Mouse (Mus musculus) liver, adult 2 months (tissue): ENCODE measurements around the gene Avpr1b. TPM values are rescaled to one million over a fixed set of nuclear protein-coding genes. Genes with fewer than 3 reads are reported as not detected.
A peak's percentile ranks its signal among the peaks of the same experiment; 100 is the strongest.
"Not testable (repeated sequence)": the region's sequence is repeated elsewhere in the genome, so short reads cannot be mapped to it uniquely, and the experiment has no call there.

ENCODE experiments used
- DNase-seq: peaks from one replicate; pipeline ENCODE4 v3.0.0-alpha.2; 2011; ENCODE audit warnings: low read depth, low spot score; ENCODE audit errors: extremely low read depth
- H3K27ac ChIP-seq: fragments of 200-500 bp; replicated peaks from 2 replicates; pipeline ENCODE4 v1.5.1; 2012; ENCODE audit warnings: low read depth, mild to moderate bottlenecking, control low read depth, inconsistent platforms, low read length; ENCODE audit not compliant: insufficient read depth
- H3K27me3 ChIP-seq: fragments of 200-500 bp; 2 replicates; pipeline ENCODE4 v1.6.1; 2012; ENCODE audit warnings: mild to moderate bottlenecking, moderate library complexity, low read length, inconsistent platforms; ENCODE audit not compliant: control insufficient read depth, insufficient read depth
- H3K36me3 ChIP-seq: fragments of 200-500 bp; 2 replicates; pipeline ENCODE4 v1.6.1; 2012; ENCODE audit warnings: low read length, inconsistent platforms; ENCODE audit not compliant: control insufficient read depth, insufficient read depth
- H3K4me1 ChIP-seq: fragments of 200-500 bp; 2 replicates; pipeline ENCODE4 v1.6.1; 2011; ENCODE audit warnings: low read length; ENCODE audit not compliant: control insufficient read depth, insufficient read depth
- H3K4me3 ChIP-seq: fragments of 200-500 bp; 2 replicates; pipeline ENCODE4 v1.5.1; 2011; ENCODE audit warnings: low read depth, mild to moderate bottlenecking, control low read depth, low read length, moderate library complexity; ENCODE audit not compliant: insufficient read depth
- H3K79me2 ChIP-seq: fragments of 200-500 bp; 2 replicates; pipeline ENCODE4 v1.6.1; 2012; ENCODE audit warnings: inconsistent platforms, mild to moderate bottlenecking, low read length, moderate library complexity; ENCODE audit not compliant: control insufficient read depth, insufficient read depth
- H3K9ac ChIP-seq: fragments of 200-500 bp; 2 replicates; pipeline ENCODE4 v1.6.1; 2012; ENCODE audit warnings: low read depth, mild to moderate bottlenecking, control low read depth, inconsistent platforms, low read length
- CTCF ChIP-seq: fragments of 200-500 bp; IDR thresholded peaks from 2 replicates; pipeline ENCODE4 v1.5.1; 2011; ENCODE audit warnings: low read depth, low read length, control low read depth
- POLR2A ChIP-seq: fragments of 200-500 bp; IDR thresholded peaks from 2 replicates; pipeline ENCODE4 v1.6.1; 2011; ENCODE audit warnings: low read length, control low read depth; ENCODE audit not compliant: insufficient read depth; ENCODE audit errors: extremely low read depth
- WGBS: fragments of 180-500 bp; shearing (Covaris S2); methylation state at CpG from one replicate; pipeline ENCODE4 v1.1.7; 2018; 5-methylcytosine and 5-hydroxymethylcytosine counted together
- polyA plus RNA-seq: library from polyadenylated mRNA; depleted of rRNA; stranded (reverse); fragments of >200 nt; gene quantifications from 2 replicates; pipeline ENCODE4 v1.2.3, GENCODE M21; 2012; rRNA removed
- total RNA-seq: library from RNA; depleted of rRNA; stranded (reverse); fragments of >200 nt; gene quantifications from 2 replicates; pipeline ENCODE4 v1.2.3, GENCODE M21; 2014; rRNA removed

The Avpr1b gene
- total RNA-seq, result not detected in 2 replicates
- not detected in 2 replicates for polyA plus RNA-seq

DNA sequence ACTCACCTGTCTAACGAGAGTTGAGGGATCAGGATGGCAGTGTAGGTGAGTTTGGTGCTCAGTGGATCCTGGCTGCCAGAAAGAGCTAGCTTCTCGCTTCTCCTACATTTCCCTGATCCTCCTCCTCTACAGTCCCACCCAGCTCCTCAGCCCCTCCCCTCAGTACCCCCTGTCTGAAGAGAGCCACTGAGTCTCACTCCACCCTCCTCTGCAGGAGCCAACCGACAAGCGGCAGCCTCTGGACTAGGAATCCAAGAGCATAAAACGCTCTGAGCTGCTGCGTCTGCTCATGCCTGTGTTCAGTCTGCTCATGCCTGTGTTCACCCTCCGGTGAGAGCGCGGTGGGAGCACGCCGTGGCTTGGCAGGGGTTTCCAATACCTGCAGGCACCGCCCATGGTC lies at the start of gene Avpr1b:
Avpr1b (plus strand) TSS at position 335 of the 400 bp plus-strand sequence.
- Histone ChIP-seq H3K4me3 (no peak within 1 kb of the TSS), H3K9ac (no peak within 1 kb of the TSS), H3K27ac (no peak within 1 kb of the TSS), H3K79me2 (no peaks in the 10 kb centered on the region), H3K36me3 (no peaks in the 10 kb centered on the region), H3K27me3 (no peaks in the 10 kb centered on the region), H3K4me1 (no peaks in the 10 kb centered on the region)
- DNase-seq, result no peak
- WGBS, result 45% methylated on average over 12 of the region's 12 CpGs
- TF ChIP-seq POLR2A (no peak), CTCF (no peak)

DNA sequence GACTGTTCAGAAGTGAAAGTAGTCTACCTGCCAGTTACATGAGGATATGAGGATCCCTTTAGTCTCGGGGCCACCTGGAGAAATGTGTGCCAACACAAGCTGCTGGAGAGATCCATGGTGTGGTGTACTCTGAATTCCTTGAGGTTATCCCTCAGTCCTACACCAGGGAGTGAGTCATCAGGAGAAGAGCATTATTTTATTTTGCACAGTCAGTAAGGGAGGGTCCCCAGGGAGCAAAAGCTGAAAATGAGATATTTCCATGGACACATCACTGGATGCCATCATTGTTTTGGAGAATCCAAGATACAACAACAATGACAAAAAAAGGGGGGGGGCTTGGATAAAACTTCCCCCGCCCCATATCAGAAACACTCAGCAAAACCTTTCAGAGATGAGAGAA lies 47.1 kb upstream of the Avpr1b start:
- TF ChIP-seq POLR2A, result no peak
- no peak for TF ChIP-seq CTCF
- DNase-seq, result no peak
- Histone ChIP-seq H3K27ac (no peak overlapping the region), H3K4me1 (peaks cover 16% of the 10 kb centered on the region), H3K79me2 (no peaks in the 10 kb centered on the region), H3K27me3 (no peaks in the 10 kb centered on the region), H3K9ac (no peak overlapping the region), H3K4me3 (no peak overlapping the region), H3K36me3 (no peaks in the 10 kb centered on the region)
- 87% methylated on average over 2 of the region's 2 CpGs for WGBS

DNA sequence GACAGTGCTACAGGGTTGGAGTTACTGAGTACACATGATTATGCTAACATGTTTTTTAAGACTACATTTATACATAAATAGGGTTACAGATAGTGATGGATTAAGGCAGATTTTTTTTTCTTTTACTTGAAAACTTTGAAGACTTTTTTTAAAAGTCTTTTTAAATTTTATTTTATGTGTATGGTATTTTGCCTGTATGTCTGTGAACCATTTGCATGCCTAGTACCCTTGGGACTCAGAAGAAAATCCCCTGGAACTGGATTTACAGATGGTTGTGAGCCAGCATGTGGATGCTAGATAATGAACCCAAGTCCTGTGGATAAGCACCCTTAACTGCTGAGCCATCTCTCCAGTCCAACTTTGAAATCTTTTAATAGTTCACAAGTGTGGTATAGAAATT lies 45.6 kb upstream of the Avpr1b start:
- no peak for TF ChIP-seq CTCF
- no peak for TF ChIP-seq POLR2A
- Histone ChIP-seq H3K9ac (no peak overlapping the region), H3K4me1 (peaks cover 8% of the 10 kb centered on the region), H3K79me2 (no peaks in the 10 kb centered on the region), H3K36me3 (no peaks in the 10 kb centered on the region), H3K4me3 (no peak overlapping the region), H3K27ac (no peak overlapping the region), H3K27me3 (no peaks in the 10 kb centered on the region)
- DNase-seq, result no peak

DNA sequence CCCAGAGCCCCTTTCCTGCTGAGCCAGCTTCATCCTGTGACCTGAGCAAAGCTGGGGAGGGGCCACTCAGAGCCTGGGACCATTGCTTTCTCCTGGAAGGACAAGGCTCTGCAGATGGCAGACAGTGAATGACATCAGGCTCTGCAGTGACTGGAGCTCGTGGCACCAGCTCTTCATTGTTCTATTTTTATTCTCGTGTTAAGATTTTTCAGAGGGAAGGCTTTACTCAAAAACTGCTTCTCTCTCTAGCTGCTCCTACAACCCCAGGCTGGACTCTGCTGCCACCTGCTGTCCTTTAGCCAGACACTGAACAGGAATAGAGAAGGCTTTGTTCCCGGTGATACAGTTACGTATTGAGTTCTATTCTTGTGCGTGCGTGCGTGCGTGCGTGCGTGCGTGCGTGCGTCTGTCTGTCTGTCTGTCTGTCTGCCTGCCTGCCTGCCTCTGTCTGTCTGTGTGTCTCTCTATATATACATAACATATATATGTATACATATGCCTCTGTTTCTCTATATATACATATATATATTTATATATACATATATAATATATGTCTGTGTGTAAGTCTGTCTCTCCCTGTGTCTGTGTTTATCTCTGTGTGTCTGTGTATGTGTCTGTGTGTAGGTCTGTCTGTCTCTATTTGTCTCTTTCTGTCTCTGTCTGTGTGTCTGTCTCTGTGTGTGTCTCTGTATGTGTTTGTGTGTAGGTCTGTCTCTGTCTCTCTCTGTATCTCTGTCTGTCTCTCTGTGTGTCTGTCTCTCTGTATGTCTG lies 43.8 kb upstream of the Avpr1b start:
- H3K79me2 ChIP-seq, result no peaks in the 10 kb centered on the region
- no peaks in the 10 kb centered on the region for H3K36me3 ChIP-seq
- peak; percentile 63 for DNase-seq
- no peak for TF ChIP-seq POLR2A
- TF ChIP-seq CTCF, result peak; percentile 78
- no peaks in the 10 kb centered on the region for H3K27me3 ChIP-seq
- no peak overlapping the region for H3K4me3 ChIP-seq
- 5% methylated on average over 13 of the region's 13 CpGs for WGBS
- H3K9ac ChIP-seq, result no peak overlapping the region
- H3K27ac ChIP-seq, result no peak overlapping the region
- peaks cover 2% of the 10 kb centered on the region; the same call in 1 of the 2 replicates for H3K4me1 ChIP-seq

DNA sequence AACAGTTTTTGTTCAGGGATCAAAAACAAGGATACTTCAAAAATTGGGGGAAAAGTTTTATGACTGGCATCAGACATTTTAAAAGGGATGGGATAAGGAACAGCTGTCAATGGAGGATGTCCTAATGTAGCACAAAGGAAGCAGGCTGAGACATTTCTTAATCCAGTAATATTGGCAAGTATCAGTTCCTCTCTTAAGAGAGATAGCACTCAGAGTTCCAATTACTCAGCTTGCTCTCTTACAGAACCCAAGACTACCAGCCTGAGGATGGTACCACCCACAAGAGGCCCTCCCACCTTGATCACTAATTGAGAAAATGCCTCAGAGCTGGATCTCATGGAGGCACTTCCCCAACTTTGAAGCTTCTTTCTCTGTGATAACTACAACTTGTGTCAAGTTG lies 38.5 kb upstream of the Avpr1b start:
- no peak for DNase-seq
- no peaks in the 10 kb centered on the region for H3K27me3 ChIP-seq
- H3K79me2 ChIP-seq, result no peaks in the 10 kb centered on the region
- H3K9ac ChIP-seq, result no peak overlapping the region
- no peak overlapping the region for H3K27ac ChIP-seq
- H3K4me3 ChIP-seq, result no peak overlapping the region
- no peaks in the 10 kb centered on the region for H3K4me1 ChIP-seq
- no peak for TF ChIP-seq POLR2A
- TF ChIP-seq CTCF, result no peak
- no peaks in the 10 kb centered on the region for H3K36me3 ChIP-seq

DNA sequence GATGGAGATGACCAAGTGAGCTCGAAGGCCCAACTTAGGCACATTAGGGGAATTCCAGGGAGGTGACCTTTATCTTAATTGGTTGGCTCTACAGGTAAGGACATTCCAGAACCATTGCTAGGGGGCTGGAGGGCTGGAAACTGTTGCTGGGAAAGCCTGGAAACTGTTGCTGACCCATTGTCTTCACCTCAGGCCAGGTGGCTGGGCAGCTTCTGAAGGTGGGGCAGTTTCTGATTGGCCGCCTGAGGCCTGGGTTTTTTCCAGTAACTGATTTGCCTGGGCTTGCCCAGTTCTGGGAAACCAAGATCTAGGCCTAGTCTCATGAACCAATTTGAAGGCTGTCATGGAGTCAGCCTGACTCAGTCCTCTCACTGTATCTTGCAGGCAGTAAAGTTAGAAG lies 37.0 kb upstream of the Avpr1b start:
- no peaks in the 10 kb centered on the region for H3K4me1 ChIP-seq
- TF ChIP-seq CTCF, result no peak
- no peak for TF ChIP-seq POLR2A
- no peak overlapping the region for H3K4me3 ChIP-seq
- no peak overlapping the region for H3K9ac ChIP-seq
- no peak overlapping the region for H3K27ac ChIP-seq
- no peaks in the 10 kb centered on the region for H3K36me3 ChIP-seq
- WGBS, result 100% methylated on average over 2 of the region's 2 CpGs
- no peak for DNase-seq
- no peaks in the 10 kb centered on the region for H3K79me2 ChIP-seq
- H3K27me3 ChIP-seq, result no peaks in the 10 kb centered on the region

DNA sequence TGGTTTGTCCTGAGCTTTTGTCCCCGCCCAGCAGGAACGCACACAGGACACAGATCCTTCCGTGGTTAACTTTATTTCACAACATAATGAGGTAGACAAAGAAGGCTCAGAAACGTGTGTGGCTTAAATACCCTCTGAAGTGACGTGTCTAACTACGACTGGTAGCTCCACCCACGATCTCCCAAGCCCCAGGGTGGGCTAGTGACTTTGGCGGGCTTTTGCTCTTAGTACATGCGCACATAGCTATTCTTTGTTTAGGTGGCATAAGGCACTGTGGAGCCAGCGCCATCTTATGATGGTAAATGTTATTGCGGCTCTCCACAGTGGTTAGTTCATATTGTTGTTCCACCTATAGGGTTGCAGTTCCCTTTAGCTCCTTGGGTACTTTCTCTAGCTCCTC lies 33.0 kb upstream of the Avpr1b start:
- not testable (repeated sequence) for H3K36me3 ChIP-seq, H3K27me3 ChIP-seq, H3K27ac ChIP-seq, H3K79me2 ChIP-seq, H3K9ac ChIP-seq, DNase-seq, H3K4me3 ChIP-seq, H3K4me1 ChIP-seq
- WGBS, result 56% methylated on average over 11 of the region's 11 CpGs
